Mouse (Mus musculus) E14TG2a.4 (cell line): ENCODE measurements at regions not wholly inside any gene's neighbourhood (a gene's known extent, or its start where the extent isn't known, plus 50 kb on each side); places are given as distances from the start of the nearest gene placed in this dataset.

Experiments used
- CTCF ChIP-seq: conservative IDR thresholded peaks from 2 replicates; pipeline ENCODE4 v1.5.1; 2014; ENCODE audit warnings: low read length
- NANOG ChIP-seq: IDR thresholded peaks from 2 replicates; pipeline ENCODE4 v1.6.1; 2014; ENCODE audit warnings: borderline replicate concordance, low read length, mixed read lengths
- POU5F1 ChIP-seq: IDR thresholded peaks from 2 replicates; pipeline ENCODE4 v1.6.1; 2014; ENCODE audit warnings: low read length, borderline replicate concordance

DNA sequence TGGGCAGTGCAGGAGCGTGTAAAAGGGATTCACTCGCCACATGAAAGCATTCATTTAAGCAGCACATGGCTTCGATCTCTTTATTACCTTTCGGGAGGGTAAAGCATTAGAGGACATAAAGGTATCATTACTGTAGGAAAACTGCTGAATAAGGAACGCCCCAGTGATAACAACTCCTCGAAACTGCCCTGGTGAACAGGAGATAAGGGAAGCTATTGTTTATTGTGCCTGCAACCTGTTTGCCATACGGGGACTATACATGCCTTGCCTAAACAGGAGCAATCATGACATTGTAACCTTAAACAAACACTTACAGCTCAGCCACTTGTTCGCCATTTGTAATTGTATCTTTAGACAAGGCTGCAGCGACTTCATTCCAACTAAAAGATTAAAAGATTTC lies 64.9 kb upstream of the Xpr1 start:
- TF ChIP-seq CTCF: no peak
- TF ChIP-seq POU5F1: no peak
- TF ChIP-seq NANOG: no peak
